In the genomic region with DNA sequence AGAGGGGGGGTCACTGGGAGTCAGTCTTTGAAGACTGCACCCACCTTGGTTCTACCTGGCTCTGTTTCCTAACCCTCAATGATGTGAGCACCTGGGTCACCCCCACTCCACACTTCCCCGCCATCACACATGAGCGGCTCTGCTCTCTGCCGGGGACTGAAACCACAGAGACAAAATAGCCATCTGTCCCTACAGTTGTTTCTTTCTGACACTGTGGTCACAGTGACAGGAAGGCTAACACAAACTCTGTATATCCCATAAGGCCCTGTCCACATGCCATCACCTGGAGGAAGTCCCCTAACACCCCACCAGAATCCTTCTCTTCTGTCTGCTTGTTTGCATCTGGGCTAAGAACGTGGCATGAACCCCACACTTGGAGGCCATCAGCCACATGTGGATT, we compare ENCODE assay signal across 15 mouse cellular contexts.
"Had no signal": no experiment of that assay in that cellular context is flagged by ENCODE, and none has a peak within 500 bp of the region (broad histone marks: within the 10 kb centered on the region; RNA-seq: fewer than 3 reads in every experiment).

No protein-coding gene starts in this region.

- ATAC-seq: intestine, postnatal 0 days; liver, postnatal 0 days; midbrain, embryonic 16.5 days had no signal

- H3K9me3 ChIP-seq: liver, embryonic 13.5 days; lung, embryonic 15.5 days; megakaryocyte, embryonic 14.5 days; midbrain, embryonic 12.5 days; neural tube, embryonic 13.5 days had no signal

- H3K27ac ChIP-seq: layer of hippocampus, adult 2 months; liver, embryonic 13.5 days; lung, embryonic 15.5 days; macrophage; midbrain, embryonic 12.5 days had no signal

- DNase-seq: kidney, adult 8-10 months; liver; liver, embryonic 13.5 days; liver, postnatal 0 days; lung, postnatal 14 days; right cerebral cortex, postnatal 14 days; thymus, postnatal 4 days had no signal

- H3K27me3 ChIP-seq: liver, embryonic 13.5 days; lung, embryonic 15.5 days; neural tube, embryonic 13.5 days had no signal

- H3K9ac ChIP-seq: liver, embryonic 13.5 days; liver, postnatal 0 days; lung, embryonic 15.5 days; midbrain, embryonic 12.5 days had no signal

- H3K4me2 ChIP-seq: liver, embryonic 13.5 days; lung, embryonic 15.5 days; midbrain, embryonic 12.5 days; neural tube, embryonic 13.5 days had no signal

- H3K4me3 ChIP-seq: layer of hippocampus, adult 2 months; liver, embryonic 13.5 days; lung, embryonic 15.5 days; megakaryocyte, embryonic 14.5 days; midbrain, embryonic 12.5 days; neural tube, embryonic 13.5 days had no signal

- H3K36me3 ChIP-seq: midbrain, embryonic 12.5 days; neural tube, embryonic 13.5 days had no signal
